Mouse (Mus musculus) gastrocnemius, postnatal 4 days (tissue): ENCODE data around the gene Kifc5b. TPM values are rescaled to one million over a fixed set of nuclear protein-coding genes. Genes with fewer than 3 reads are reported as not detected.
"Not testable (repeated sequence)": the region's sequence is repeated elsewhere in the genome, so short reads cannot be mapped to it uniquely, and the experiment has no call there.

ENCODE experiments used
- DNase-seq, 2 experiments: peaks; one replicate each; pipeline ENCODE4 v3.0.0; 2021 to 2022; ENCODE audit warnings: low spot score in 2 of 2, mixed read lengths in 2 of 2
- long read RNA-seq, 2 experiments: library from polyadenylated mRNA; stranded (forward); transcript quantifications; one replicate each; pipeline ENCODE4 v2.0.0; 2021
- total RNA-seq, 2 experiments: library from RNA; stranded (reverse); gene quantifications; 2 replicates each; pipeline ENCODE4 v1.2.3; 2021

Gene Kifc5b
- total RNA-seq: 1 to 10 TPM; 6.1 to 8.5 TPM
- long read RNA-seq, experiment 1, partial matches to known transcripts: 0 of 2 reads
- long read RNA-seq, experiment 1, other reads (novel, unspliced or antisense): 2 of 2 reads
- long read RNA-seq, experiment 2, partial matches to known transcripts: 0 of 9 reads
- long read RNA-seq, experiment 2, other reads (novel, unspliced or antisense): 6 of 9 reads

- peak; percentile 97 to 100 for DNase-seq
Measured at GRCm38 (mm10) chr17:26916711-26917482, at the start of gene Kifc5b. Kifc5b (plus strand) TSS chr17:26917091.

DNA sequence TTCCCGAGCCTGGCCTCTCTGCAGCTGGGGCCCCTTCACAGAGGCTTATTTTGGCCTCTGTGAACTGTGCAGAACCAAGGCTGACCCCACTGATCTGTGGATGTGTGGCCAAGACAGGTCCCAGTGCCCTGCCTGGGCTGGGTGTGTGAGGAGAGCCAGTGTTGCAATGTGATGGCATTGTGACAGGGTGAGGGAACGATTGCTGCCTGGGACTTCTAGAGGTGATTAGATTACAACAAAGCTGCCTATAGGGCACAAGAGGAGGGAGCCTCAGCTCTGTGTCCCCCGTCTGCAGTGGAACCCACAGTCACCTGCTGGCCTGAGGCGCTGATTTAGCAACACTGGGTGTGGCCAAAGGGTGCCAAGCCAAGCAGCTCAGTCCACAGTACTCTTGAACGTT is 48.1 kb upstream of the Kifc5b start:
- no peak for DNase-seq

DNA sequence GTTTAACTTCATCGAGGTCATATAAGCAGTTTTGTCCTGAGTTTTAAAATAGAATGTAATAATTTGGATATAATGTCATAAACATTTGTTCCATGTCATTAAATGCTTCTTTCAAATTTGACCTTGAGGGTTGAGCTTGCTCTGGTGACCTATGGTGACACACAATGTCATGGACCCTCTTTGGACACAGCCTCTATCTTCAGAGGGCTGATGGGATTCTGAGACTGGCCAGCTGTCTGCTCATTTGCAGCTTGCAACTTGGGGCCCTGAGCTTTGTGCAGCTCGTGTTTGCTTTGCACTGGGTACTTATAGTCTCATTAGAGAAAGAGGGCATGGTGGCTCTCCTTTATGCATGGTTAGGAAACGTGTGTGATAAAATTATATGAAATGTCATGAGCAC is 44.0 kb upstream of the Kifc5b start:
- no peak for DNase-seq

DNA sequence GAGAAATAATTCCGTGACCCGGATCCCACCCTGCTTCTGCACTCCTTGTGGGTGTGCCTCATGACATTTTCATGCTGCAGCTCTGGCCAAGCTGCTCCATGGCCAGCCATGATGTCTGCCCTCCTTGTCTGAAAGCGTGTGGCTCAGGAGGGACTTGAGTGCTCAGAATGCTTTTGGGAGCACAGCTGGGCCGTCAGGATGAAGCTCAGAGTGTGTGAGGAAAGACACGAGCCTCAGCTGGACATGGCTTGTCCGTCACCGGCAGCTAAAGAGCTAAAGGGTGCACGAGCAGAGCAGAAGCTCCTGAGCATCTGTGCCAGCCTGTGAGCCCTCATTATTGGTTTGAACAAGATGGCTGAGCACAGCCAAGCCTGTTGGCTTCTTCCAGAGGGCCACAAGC is 43.4 kb upstream of the Kifc5b start:
- no peak for DNase-seq

GRCm38 (mm10) chr17:26874542-26874941 is 42.3 kb upstream of the Kifc5b start:
- peak in 1 of 2 experiments; percentile 12 for DNase-seq

DNA sequence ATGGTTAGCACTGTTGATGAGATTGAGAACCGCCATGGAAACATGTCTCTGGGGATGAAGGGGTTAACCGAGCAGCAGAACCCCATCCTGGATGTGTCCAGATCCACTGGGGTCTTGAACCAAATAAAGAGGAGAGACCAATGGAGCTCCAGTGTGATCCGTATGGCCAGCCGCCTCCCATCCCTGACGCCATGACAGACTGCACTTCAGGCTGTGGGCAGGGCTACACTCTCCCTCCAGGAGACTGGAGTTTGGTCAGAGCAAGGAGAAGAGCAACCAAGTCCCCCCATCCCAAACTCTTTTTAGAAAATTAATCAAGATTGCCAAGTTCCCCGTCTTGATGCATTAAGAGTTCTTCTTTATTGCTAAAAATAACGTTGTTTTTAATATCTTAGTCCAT is 39.0 kb upstream of the Kifc5b start:
- no peak for DNase-seq

- no peak for DNase-seq
Measured at GRCm38 (mm10) chr17:26879235-26879634, 37.7 kb upstream of the Kifc5b start.

DNA sequence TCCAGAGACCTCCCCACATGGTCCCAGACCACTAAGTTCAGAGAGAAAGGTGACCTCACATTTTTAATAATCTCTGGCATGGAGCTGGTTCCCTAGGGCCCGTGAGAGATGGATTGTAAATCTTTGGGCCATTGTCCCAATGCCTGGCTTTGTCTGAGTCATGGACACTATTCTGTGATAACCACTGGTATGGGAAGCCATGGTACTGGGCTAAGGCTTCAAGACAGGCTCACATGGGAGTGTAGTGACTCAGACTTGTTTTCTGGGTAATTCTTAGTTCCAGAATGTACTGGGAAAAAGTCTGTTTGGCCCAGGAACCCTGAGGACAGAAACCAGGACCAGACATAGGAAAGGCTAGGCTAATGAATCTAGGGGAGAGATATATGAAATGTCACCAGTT is 34.2 kb upstream of the Kifc5b start:
- DNase-seq: no peak

- no peak for DNase-seq
Measured at GRCm38 (mm10) chr17:26883585-26883984, 33.3 kb upstream of the Kifc5b start.

GRCm38 (mm10) chr17:26884995-26885926 is 31.6 kb upstream of the Kifc5b start:
- DNase-seq: peak; percentile 61 to 81

DNA sequence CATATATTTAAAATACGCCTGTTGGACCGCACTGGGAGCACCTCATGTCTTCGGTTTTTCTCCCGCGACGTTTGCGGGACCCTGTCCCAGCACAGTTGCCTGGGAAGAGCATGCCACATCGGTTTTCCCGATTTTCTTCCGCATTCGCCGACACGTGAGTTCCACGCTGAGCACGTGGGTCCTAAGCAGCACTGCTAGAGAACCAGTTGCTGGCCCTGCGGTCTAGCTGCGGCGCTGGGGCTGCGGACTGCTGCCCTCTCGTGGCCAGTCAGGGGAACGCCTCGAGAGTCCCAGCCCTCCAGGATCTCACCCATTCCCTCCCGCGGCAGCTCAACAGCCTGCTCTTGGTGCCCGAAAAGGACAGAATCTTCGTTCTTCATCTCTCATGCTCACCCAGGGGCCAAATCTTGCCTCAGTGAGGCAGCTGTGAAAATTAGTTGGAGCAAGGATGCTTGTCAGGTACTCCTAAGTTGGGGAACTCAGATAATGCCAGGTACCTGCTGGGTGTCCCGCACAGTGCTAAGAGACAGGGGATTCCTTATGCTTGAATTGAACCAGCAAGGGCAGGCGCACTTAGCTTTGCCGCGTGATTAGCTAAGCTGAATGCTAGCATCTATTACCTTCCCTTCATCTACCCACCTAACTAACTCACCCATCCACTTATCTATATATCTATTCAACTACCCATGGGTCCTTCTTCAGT is 30.7 kb upstream of the Kifc5b start:
- DNase-seq: peak; percentile 74 to 82

DNA sequence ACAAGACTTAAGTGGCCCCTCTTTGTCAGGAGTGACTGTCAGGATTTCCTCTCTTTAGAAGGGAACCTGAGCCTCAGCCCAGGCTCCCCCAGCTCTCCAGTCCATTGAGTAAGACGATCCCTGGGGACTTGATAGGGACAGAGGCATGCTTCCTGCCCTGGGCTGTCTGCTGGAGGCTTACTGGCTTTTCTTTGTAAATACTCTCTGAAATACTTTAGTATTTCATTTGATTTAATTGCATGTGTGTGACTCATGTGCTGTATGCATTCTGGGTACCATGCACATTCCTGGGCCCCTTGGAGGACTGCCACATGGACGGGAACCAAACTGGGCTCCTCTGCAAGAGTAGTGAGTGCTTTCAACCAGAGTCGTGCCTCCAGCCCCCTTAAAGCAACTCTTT is 29.0 kb upstream of the Kifc5b start:
- DNase-seq: no peak

- DNase-seq: no peak
Measured at GRCm38 (mm10) chr17:26892635-26893375, 24.1 kb upstream of the Kifc5b start.

DNA sequence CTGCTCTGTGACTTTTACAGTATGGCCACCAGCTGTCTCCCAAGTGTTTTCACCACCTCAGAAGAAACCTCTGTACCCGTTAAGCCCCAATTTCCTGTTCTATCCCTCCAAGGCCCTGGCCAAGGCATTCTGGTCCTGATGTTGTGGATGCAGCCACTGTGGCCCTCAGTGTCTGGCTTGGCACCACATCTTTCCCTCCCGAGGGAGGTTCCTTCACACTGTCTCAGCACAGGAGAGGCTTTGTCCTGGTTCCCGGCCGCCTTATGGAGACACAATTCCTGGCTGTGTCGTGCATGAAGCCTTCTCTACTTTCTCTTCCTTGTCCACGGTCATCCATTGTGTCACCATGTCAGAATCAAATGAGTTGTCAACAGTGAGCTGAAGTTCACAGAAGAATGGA is 23.4 kb upstream of the Kifc5b start:
- no peak for DNase-seq

DNA sequence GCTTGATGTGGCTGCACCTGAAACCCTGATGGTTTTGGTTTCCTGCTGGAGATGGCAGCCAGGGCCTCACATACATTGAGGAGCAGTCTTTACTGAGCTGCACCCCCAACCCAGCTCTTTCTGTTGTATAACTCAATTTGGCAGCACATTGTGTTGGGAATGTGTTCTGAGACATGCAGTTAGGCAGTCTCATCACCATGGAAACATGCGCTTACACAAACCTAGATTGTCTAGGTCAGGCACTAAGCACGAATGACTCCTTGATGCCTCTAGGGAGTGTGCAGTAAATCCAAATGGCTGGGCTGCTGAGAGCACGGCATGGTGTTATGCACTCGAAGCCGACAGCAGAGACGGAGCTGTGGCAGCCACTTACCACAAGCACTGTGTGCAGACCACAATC is 22.5 kb upstream of the Kifc5b start:
- DNase-seq: no peak

DNA sequence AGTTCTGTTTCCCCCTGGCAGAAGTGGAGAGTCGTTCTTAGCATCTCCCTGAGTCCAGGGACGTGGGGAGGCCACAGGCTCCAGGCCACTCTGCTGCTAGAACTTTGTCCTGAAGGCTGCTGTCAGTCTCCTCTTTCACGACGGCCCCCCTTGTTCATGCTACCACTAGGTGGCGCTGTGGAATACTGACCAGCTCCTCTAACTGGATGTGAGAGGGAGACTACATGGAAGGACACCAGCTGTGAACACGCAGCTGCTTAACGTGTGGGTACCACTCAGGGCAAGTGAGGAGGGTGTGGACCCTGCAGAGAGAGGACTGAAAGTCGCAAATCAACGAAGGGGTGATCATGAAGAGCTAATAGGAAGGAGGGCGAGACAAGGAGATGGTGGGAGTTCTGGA is 21.3 kb upstream of the Kifc5b start:
- peak; percentile 61 to 73 for DNase-seq

DNA sequence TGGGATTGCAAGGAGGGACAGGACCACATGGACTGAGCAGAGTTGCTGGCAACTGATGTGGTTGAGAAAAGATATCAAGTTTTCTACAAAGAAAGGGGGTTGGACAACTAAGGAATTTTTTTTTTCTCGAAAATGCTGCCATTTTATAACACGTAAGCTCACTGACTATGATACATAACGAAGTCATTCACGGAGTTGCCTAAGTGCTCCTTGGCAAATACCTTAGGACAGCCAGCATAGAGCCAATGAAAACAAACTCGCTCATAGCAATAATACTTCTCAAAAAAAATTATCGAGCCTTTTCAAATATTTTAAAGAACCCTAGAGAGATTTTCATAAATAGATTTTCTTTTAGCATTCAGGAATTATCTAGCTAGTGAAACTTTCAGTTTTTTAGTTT is 16.0 kb upstream of the Kifc5b start:
- DNase-seq: no peak

DNA sequence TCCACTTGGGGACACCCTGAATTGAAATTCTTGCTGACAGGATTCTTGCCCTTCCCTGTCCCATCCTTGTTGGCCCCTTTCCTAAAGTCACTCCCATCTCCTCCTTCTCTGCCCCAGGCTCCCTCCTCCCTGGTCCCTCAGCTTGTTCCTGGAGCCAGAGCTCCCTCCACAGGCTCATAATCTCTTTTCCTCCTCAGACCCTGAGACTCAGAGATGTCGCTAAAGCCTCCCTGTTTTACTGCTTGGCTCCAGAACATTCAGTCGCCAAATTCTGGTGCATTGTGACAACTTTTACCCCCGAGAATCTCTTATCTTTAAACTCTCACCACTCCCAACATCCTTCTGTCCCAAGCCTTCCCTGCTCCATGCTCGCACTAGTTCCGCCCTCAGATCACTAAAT is 12.6 kb upstream of the Kifc5b start:
- no peak for DNase-seq

DNA sequence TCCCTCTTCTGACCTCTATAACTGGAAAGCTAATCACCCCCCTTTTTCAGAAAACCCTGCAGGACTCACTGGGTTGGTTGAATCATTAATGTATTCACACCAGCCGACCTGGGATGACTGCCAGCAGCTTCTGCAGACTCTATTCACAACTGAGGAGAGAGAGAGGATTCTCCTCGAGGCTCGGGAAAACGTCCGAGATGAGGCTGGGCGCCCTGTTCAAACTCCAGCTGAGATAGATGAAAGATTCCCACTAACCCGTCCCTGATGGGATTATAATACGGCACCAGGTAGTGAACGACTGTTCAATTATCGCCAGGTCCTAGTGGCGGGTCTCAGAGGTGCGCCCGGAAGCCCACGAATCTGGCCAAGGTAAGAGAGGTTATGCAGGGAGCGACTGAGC is 9.4 kb upstream of the Kifc5b start:
- DNase-seq: not testable (repeated sequence)

- DNase-seq: no peak
Measured at GRCm38 (mm10) chr17:26915248-26915647, 1.6 kb upstream of the Kifc5b start.

GRCm38 (mm10) chr17:26917560-26917959 is 669 bp downstream of the Kifc5b start:
- DNase-seq: not testable (repeated sequence)
